Mouse (Mus musculus): ENCODE data around the gene Akr1b7.

DNA sequence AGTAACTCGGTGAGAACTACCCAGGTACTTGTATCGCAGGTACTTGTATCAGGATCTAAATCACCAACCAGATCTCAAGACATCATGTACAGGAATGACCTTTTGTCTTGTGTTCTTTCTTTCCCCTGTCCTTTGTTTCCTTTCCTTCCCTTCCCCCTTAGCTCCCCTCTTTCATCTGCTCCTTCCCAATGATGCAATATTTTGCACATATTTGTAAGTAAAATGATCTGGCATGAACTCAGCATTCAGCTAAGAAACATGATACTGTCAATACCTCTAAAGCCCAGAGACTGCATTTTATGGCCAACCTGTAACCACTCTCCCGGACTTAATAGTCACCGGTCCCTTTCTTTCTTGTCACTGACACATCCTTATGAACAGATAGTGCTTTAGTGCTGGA, 51.4 kb downstream of the Akr1b7 start:
- TF ChIP-seq POLR2A (IDR thresholded peaks at IDR 0.05; ENCODE audit: low read depth, low read length) (no peak), CTCF (IDR thresholded peaks at IDR 0.05; ENCODE audit: extremely low read depth, insufficient read length, insufficient replicate concordance, low read depth, low read length) (no peak)

Measured in small intestine, adult 2 months (tissue).